Mouse (Mus musculus) thymus, adult 18-20 months (tissue): ENCODE data around the gene Pigt.
A peak's percentile ranks its signal among the peaks of the same experiment; 100 is the strongest.

Experiments
- DNase-seq, 2 experiments: peaks; one replicate each; pipeline ENCODE4 v3.0.0; 2022; ENCODE audit warnings: mixed read lengths in 2 of 2

The Pigt gene

GRCm38 (mm10) chr2:164486258-164487114 is 10.8 kb upstream of the Pigt start:
- DNase-seq = no peak

GRCm38 (mm10) chr2:164487115-164487527 is 10.2 kb upstream of the Pigt start:
- no peak for DNase-seq

GRCm38 (mm10) chr2:164487812-164488211 is 9.5 kb upstream of the Pigt start:
- DNase-seq = no peak

GRCm38 (mm10) chr2:164494126-164494525 is 3.2 kb upstream of the Pigt start:
- DNase-seq = no peak

GRCm38 (mm10) chr2:164496331-164496730 is 989 bp upstream of the Pigt start:
- no peak for DNase-seq

GRCm38 (mm10) chr2:164497691-164498268 is 460 bp downstream of the Pigt start:
- DNase-seq = peak in 1 of 2 experiments; percentile 17

GRCm38 (mm10) chr2:164499317-164499716 is 2.0 kb downstream of the Pigt start:
- no peak for DNase-seq

GRCm38 (mm10) chr2:164500511-164500910 is 3.2 kb downstream of the Pigt start:
- DNase-seq = no peak

GRCm38 (mm10) chr2:164504919-164505318 is 7.6 kb downstream of the Pigt start:
- DNase-seq = no peak

- DNase-seq = no peak
Observed at GRCm38 (mm10) chr2:164505619-164506347, 8.5 kb downstream of the Pigt start.

GRCm38 (mm10) chr2:164507811-164508210 is 10.5 kb downstream of the Pigt start:
- DNase-seq = no peak

GRCm38 (mm10) chr2:164510621-164511190 is 13.4 kb downstream of the Pigt start:
- no peak for DNase-seq

- no peak for DNase-seq
Observed at GRCm38 (mm10) chr2:164512121-164512909, 15.0 kb downstream of the Pigt start.

- DNase-seq = no peak
Observed at GRCm38 (mm10) chr2:164513389-164513788, 16.1 kb downstream of the Pigt start.

GRCm38 (mm10) chr2:164514916-164515315 is 17.6 kb downstream of the Pigt start:
- DNase-seq = no peak

GRCm38 (mm10) chr2:164515897-164516296 is 18.6 kb downstream of the Pigt start:
- DNase-seq = no peak

- DNase-seq = no peak
Observed at GRCm38 (mm10) chr2:164516592-164516991, 19.3 kb downstream of the Pigt start.

GRCm38 (mm10) chr2:164517485-164518221 is 20.3 kb downstream of the Pigt start:
- DNase-seq = peak; percentile 35

GRCm38 (mm10) chr2:164518266-164519170 is 21.2 kb downstream of the Pigt start:
- DNase-seq = no peak

- DNase-seq = no peak
Observed at GRCm38 (mm10) chr2:164519171-164519526, 21.8 kb downstream of the Pigt start.

- peak in 1 of 2 experiments; percentile 19 for DNase-seq
Observed at GRCm38 (mm10) chr2:164520782-164521181, 23.5 kb downstream of the Pigt start.
